Mouse (Mus musculus): ENCODE data around the gene Fam110a. TPM values are rescaled to one million over a fixed set of nuclear protein-coding genes. Genes with fewer than 3 reads are reported as not detected.

Fam110a gene
- total RNA-seq, 2 experiments from 2014 or later = 6.6 to 8.4 TPM

DNA sequence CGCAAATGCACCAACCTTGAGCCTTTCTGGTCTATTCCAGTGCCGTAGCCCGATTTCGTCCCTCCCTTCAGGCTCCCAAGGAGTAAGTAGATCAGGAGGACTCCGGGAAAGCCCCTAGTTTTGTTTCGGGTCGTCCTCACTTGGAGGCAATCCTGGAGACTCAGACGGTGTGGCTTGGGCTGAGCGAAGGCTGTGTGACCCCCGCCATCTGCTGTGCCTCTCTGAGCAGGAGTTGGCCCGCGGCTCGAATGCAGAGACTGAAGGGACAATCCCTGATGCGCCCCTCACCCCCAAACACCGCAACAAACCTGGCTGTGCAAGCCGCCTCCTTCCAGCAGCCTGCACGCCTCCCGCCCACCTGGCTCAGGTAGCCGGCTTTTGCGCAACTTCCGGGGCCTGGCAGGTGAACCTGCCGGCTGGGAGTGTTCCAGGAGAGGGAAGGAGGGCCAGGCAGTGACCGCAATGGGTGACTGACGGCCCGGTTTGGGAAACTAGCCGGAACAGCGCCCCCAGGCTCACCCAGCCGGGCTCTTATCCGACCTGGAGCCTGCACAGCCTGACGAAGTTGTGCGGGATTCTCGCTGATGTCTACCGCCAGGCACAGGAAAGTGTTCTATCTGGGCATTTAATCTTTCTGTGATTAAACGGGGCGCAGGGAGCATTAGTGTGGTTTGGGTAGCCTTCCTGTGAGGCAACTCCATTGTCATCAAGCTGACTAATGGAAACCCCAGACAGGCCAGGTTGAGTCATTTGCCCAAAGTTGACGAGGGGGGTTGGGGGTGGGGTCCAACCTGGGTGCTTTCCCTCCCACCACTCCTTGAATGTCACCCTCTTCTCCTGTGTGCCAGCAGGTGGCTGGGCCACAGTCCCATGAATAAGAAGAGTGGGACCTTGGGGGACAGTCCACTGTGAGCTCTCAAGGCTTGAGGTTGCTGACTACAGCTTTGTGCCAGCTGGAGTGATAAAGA, 6.1 kb downstream of the Fam110a start:
- no peak for DNase-seq (ENCODE audit: low spot score in 2 of 2)

DNA sequence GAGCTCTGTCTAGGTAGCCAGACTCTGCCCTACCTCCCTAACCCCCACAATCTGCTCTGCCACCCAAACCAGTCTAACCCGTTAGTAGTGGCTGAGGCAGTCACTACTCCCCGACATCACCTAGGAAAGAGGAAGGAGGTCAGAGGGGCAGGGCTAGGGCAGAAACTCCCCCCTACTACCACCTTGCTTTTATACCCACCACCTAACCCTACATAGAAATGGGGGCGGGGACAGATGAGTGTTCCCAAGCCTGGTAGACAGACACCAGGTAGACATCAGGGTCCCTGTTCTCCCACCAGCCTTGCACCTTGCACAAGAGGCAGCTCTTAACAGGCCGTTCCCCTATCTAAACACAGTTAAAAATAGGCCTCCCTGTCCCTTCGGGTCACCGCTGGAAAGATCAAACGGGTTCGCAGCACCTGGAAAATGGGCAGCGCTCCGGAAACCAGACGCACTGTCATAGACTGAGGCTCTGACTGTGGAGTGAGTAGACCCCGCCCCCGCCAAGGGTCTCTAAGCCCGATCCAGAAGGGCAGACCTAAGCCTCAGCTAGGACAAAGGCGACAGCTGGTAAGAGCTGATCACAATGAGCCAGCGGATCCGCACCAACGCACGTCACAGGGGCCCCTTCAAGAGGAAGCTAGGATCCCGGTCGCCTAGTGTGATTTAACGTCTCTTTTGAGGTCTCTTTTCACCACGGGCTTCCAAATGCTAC, 7.0 kb downstream of the Fam110a start:
- DNase-seq (ENCODE audit: low spot score in 2 of 2) = no peak
- intact Hi-C loops (cut with DNase I) = no loop called here

More for the DNA sequence above, 6.1 kb downstream of the Fam110a start:
- intact Hi-C loops (cut with DNase I) = no loop called here

DNA sequence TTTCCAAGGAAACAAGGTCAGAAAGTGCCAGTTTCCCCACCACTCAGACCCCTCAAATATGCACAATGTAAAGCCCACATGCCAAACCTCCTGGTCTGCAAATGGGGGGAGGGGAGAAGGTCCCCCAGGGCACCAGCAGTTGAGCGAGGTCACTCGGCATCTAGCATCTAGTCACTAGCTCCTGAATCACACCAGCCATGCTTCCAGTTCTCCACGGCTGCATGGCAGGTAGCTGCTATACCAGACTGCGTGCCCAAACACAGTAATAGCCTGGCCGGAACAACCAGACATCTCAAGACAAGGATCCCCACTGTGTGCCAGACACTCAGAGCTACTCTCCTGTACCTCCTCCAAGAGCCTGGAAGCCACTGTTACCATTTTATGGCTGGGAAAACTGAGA, 8.3 kb downstream of the Fam110a start:
- DNase-seq (ENCODE audit: low spot score in 2 of 2) = no peak
- intact Hi-C loops (cut with DNase I) = no loop called here

DNA sequence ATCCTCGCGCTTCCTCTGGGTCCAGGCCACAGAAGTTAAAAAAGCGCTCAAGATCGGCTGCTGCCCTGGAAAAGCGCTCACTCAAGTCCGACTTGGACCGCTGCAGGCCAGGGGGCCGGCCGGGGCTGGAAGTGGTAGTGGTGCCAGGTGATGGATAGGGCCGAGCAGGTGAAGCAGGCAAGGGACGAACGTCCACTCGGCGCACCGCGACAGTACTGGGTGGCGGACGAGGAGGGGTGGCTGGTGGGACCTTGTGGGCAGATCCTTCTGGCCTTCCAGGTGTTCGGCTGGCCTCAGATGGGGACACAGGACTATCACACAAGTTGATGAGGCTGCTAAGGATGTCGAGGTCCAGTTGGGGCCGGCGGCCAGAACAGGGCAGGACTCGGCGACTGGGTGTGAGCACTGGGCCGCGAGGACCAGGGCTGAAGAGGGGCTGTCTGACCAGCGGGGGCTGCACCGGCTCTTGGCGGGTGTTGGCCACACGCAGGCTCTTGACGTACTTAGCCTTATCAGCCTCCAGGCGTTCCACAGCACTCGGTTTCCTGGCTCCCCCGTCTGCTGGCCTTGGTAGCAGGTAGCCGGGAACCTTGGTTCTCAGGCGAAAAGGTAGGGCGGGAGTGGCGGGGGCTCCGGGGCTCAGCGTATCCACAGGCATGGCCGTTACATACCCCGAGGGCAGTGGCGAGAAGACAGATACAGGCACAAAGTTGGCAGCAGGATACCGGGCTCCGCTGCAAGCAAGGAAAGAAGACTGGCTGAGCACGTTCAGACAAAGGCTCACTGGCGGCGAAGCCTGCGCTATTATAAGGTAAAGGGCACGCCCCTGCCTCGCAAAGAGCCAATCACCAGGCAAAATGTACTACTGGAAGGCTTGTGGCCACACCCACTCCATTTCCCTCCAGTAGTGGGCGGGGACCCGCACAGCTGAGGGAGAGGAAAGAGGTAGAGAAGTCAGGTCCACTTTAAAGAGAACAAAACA, 9.5 kb downstream of the Fam110a start:
- intact Hi-C loops (cut with DNase I) = no loop called here

DNA sequence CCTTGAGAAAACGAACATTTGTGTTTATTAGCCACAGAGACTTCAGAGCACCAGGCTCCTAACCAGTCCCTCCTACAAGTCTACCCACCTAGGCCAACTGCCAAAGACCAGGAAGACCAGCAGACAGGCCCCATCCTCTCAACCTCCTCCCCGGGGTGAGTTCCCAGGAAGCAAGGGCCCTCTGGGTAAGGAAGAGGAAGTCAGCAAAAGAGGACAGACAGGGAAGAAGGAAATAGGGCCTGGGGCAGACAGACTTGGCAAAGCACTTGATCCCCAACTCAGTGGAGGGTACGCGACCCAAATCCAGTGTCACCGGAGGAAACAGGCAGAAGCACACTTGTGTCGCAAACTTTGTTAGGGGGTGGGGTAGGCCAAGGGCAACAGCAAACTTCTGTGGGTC, 10.6 kb downstream of the Fam110a start:
- no peak for DNase-seq (ENCODE audit: low spot score in 2 of 2)
- intact Hi-C loops (cut with DNase I) = no loop called here

More for the DNA sequence above, 9.5 kb downstream of the Fam110a start:
- peak; percentile 77 to 83 for DNase-seq (ENCODE audit: low spot score in 2 of 2)

DNA sequence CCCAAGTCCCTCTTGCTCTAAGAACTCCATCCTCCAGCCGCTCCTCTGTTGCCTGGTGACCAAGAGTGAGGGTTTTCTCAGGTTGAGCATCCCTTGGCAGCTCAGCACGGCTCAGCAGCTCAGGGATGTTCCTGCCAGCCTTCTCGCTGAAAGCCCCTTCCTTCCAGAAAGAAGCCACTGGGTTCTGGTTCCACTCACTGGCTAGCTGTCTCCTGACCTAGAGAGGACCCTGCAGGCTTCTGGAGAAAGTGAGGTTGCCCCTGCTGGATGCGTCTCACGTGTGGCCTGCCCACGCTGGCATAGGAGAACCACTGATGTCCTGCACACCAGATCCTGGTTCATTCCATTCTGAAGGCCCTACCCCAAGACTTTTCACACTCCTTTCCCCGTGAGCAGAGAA, 11.0 kb downstream of the Fam110a start:
- intact Hi-C loops (cut with DNase I) = no loop called here

DNA sequence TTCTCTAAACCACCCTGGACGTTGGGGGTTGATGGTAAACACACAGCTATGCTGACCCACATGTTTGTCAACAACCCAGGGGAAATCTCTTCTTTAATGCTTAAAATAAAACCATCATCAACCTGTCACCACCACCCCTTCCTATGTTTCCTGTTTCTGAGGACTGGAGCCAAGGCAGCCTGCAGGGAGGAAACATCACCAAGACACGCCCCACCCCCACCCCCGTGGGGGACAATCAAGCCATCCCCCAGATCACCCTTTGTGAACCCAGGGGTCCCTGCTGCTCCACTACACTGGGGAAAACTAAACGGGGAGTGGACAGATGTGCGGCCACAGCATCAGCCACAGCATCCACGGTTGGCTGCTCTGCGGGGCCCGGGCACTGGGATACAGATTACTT, 11.6 kb downstream of the Fam110a start:
- intact Hi-C loops (cut with DNase I) = no loop called here
- DNase-seq (ENCODE audit: low spot score in 2 of 2) = no peak

More for the DNA sequence above, 11.0 kb downstream of the Fam110a start:
- DNase-seq (ENCODE audit: low spot score in 2 of 2) = no peak

DNA sequence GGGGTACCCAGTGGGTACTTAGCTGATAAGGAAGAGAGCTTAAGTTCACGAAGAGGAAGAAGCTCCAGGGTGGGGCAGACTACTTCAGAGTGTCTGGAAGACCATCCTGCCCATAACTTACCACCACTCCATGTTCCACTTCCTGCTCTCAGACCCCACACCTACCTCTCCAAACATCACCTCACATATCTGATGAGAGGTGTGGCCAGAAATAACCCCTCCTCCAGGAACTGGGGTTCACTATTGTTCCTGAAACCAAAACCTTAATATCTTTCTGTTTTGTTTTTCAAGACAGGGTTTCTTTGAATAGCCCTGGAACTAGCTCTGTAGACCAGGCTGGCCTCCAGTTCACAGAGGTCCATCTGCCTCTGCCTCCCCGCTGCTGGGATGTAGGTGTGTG, 12.2 kb downstream of the Fam110a start:
- intact Hi-C loops (cut with DNase I) = no loop called here
- DNase-seq (ENCODE audit: low spot score in 2 of 2) = no peak

DNA sequence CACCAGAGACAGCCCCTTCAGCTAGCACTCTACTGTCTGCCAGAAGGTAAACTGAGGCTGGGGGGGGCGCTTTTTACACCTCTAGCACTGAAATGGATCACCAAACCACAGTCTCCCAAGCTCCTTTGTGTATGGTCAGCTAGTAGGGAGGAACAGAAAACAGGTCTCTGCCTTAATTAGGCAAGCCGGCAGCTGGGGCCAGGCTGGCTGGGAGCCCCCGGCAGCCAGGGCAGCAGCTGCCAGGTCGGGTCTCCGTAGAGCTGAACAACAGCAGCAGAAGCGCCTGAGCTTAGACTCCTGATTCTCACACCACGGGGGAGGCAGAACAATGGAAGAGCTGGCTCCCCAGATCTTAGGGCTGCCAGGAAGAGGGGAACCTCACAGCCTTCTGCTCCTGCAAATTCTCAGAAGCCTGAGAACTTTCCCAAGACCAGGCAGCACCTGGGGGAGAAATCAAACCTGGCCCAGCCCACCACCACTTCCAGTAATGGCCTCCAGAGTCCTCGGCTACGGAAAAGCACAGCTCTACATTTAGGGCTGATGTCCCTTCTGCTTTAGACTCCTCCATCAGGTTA, 12.8 kb downstream of the Fam110a start:
- intact Hi-C loops (cut with DNase I) = no loop called here
- DNase-seq (ENCODE audit: low spot score in 2 of 2) = no peak

DNA sequence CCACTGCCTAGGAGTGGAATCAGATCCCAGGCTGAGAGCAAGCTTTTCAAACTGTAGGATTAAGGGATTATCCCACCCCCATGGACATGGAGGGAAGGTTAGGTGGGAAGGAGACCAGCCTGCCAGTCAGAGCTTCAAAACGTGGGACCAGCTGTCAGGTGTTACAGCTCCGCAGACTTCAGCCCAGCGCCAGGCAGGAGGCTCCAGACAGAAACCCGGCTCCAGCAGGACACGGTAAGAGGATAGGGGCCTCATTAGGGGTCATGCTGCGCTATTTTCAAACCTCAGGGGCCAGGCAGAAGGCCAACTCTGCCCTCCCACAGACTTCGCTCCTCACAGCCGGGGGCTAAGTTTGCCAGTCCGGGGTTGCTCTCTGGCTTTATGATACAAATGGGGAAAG, 16.0 kb downstream of the Fam110a start:
- intact Hi-C loops (cut with DNase I) = no loop called here
- no peak for DNase-seq (ENCODE audit: low spot score in 2 of 2)

DNA sequence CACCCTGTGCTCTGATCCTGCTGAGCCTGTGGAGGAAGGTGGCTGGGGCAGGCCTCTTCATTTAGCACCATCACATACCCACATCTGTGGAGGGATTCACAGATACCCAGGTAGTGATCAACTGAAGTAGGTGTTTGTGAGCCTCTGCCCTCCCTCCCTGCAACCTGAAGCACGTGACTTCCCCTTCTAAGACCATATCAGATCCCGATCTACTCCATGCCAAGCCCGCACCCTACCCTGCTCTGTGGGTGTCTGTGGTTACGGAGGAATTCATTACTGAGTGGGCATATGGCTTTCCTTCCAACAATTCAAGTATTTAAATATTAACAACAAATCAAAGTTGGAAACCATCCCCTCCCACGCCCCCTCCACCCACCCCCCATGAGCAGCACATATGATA, 16.7 kb downstream of the Fam110a start:
- intact Hi-C loops (cut with DNase I) = no loop called here
- no peak for DNase-seq (ENCODE audit: low spot score in 2 of 2)

DNA sequence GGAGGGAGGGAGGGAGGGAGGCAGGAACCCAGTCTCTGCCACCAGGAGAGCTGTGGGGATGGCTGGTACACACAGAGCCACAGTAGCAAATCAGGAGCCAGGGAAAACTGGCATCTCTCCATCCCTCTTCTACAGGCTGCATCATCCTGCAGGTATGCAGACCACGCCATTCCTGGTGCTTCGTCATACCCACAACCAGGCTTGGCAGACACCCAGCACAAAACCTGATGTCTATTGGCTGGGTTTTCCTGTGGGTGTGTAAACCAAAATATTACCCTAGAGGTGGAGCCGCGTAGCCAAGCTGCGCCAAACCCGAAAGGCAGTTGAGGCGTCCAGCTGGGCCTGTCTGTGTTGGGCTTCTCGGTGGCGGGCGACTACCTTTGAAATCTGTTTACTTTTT, 17.5 kb downstream of the Fam110a start:
- DNase-seq (ENCODE audit: low spot score in 2 of 2) = peak; percentile 81 to 90
- intact Hi-C loops (cut with DNase I) = no loop called here

DNA sequence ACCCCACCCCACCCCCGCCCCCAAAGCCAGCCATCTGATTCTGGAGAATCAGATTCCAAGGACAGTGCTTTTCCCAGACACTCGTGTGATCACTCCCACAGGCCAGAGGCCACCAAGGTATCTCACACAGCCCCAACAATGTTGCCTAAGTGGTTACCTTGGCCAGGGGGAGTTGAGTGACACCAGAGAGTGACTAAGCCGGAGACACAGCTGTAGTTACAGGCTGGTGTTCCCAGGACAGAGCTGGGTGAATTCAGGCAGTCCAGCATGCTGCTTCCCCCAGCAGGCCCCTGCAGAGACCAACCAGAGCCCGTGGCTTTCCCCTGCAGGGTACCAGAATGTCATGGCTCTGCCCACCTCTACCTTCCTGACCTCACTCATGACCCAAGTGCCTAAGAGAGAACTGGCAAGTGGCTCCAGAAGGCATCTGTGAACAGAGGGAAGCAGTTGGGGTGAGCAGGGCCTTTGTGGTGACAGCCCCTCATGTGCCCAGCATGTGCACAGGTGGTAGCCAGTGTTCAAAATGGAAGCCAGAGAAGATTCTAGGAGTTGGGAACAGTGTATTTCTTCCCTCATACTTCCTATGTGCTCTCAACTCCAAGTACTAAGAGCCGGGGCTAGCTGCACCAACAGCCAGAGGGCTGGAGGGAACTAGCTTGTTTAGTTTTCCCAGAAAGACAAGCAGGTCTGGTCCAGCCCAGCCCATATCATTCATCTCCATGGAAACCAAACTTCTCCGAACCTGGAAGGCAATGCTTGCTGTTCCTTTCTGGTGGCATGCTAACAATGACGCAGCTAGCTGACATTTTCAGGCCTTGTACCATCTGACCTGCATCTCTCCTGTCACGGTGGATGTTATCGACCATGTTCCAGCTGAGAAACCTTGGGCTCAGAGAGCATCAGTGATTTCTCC, 18.5 kb downstream of the Fam110a start:
- DNase-seq (ENCODE audit: low spot score in 2 of 2) = no peak
- intact Hi-C loops (cut with DNase I) = no loop called here

DNA sequence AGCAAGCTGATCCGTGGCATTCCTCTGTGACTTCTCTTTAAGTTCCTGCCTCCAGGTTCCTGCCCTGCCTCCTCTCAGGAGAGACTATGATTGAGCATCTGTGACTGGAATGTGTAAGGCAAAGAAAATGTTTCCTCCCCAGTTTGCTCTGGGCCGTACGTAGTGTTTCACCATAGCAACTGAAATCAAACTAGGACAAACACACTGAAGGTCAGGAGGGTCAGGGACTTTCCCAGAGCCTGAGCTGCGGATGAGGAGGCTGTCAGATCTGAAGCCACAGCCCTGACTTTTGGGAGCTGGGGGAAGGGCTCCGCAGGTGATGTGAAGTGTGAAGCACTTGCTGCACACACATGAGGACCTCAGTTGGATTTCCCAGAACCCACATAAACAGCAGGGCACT, 20.7 kb downstream of the Fam110a start:
- intact Hi-C loops (cut with DNase I) = no loop called here

DNA sequence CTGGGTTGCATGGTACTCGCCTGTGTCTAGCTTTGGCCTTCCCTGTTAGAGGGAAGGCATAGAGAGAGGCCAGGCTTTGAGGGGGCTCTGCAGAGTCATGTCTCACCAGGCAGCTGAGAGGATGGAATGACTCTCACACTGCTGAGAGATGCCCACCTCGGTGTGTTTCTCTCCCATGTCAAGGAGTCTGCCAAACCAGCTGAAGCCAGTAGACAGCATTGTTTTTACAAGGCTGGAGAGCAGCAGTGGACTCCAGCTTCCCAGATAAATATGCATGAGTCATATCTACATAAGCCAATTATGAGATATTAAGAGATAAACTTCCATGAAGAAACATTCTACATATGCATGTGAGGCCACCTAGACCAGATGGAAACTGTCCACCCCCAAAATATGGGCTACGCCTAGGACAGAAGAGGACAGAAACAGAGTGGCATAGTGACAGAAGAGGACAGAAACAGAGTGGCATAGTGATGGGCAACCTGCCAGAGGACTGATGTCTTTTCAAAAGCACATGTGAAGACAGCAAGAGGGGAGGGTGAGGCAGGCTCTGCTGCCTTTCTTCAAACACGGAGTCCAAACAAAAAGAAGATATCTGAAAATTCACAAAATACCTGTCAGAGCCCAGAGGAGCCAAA, 23.4 kb downstream of the Fam110a start:
- DNase-seq (ENCODE audit: low spot score in 2 of 2) = peak in 1 of 2 experiments; percentile 37
- intact Hi-C loops (cut with DNase I) = no loop called here

More for the DNA sequence above, 20.7 kb downstream of the Fam110a start:
- DNase-seq (ENCODE audit: low spot score in 2 of 2) = no peak

DNA sequence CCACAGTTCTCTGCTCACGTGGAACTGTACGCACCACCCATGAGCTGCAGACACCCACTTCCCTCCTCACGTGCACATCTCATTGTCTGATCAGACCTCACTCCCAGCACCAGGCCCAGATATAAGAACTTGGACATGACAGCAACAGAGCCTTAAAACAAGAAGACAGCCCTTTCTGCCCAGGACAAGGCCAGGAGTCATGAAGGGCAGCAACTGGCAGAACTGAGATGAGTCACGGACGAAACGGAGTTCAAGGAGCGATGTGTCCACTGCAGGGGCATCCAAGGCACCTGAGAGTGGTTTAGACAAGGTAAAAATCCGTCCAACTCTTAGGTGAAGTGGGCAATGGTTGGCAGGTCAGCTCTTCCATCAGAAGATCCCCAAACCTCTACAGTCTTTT, 26.4 kb downstream of the Fam110a start:
- no peak for DNase-seq (ENCODE audit: low spot score in 2 of 2)
- intact Hi-C loops (cut with DNase I) = no loop called here

DNA sequence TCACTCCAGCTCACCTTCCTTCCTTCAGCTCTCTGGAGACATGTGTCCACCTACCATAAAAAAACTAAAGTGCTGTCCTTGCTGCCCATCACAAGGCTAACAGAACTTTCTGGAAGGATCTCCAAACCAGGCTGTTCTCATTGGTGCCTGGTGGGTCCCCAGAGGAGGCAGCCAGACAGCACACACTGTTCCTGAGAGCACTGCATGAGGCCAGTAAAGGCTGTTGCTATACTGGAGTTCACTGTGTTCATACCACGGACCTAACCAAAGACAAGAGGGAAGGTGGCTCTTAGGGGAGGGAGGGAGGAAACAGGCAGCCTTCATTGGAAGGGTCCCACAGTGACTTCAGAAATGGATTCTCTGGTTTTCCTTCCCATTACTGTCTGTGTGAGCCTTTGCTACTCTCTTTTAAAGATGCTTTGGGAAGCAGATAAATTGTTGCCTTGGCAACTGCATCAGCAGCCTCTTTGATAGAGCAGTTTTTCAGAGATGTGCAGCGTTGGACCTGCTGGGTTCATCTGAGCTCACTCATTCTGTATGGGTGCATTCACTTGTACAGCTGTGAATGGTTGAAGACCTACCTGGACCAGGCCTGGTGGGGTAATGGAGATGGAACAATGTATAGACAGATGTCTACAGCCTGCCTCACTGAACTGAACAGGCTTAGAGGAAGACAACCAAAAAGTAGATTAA, 30.8 kb downstream of the Fam110a start:
- peak; percentile 36 to 51 for DNase-seq (ENCODE audit: low spot score in 2 of 2)
- intact Hi-C loops (cut with DNase I) = no loop called here

Data from left cerebral cortex, postnatal 25 days (tissue).